Mouse (Mus musculus): ENCODE measurements around the gene Tecpr2. TPM values are rescaled to one million over a fixed set of nuclear protein-coding genes. Genes with fewer than 3 reads are reported as not detected.
A peak's percentile ranks its signal among the peaks of the same experiment; 100 is the strongest.

Gene Tecpr2
- polyA plus RNA-seq, 1 experiment from 2014 or later, result 4.2 TPM

- Histone ChIP-seq H3K9ac (ENCODE audit: low read length) (peak overlapping the region; percentile 4), H3K4me2 (ENCODE audit: low read depth, low read length) (no peak overlapping the region)
- ATAC-seq (ENCODE audit: insufficient read depth, low FRiP score), result peak; percentile 26; the same call in 1 of the 2 replicates
Measured at GRCm38 (mm10) chr12:111008500-111009490, 119.7 kb downstream of the Tecpr2 start.

DNA sequence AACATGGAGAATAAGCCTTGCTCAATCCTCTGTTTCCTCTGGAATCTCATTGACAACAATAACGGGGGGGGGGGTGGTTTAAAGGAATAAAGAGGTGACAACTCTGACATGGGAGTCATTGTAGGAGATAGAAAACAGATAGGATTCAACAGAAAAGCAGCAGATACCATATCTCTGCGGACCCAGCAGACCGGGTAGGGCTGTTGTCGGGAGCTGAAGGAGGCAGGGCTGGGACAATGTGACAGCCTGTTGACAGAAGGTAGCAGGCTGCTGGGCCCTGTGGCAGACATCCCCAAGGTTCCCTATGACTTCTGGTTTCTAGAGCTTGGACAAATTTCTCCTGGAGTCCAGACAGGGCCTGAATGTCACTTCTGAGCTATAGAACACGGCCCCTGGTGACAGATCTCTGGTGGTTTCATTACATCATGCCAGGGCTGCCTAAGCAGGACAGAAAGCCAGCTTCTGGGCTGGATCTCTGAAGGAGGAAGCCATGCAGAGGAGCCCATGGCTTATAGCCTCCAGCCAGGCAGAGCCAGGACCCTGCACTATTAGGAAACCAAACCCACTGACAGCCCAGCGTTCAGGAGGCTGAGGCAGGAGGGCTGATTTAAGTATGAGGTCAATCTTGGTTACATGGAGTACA lies 120.7 kb downstream of the Tecpr2 start:
- peak overlapping the region; percentile 90 for H3K27ac ChIP-seq (ENCODE audit: low read length)
- H3K27me3 ChIP-seq (ENCODE audit: control insufficient read depth, insufficient read depth, low read length), result no peaks in the 10 kb centered on the region
- no peak overlapping the region for H3K4me3 ChIP-seq (replicated peaks; ENCODE audit: low read length)
- H3K9ac ChIP-seq (ENCODE audit: low read length), result 0 out of 2 replicates have a peak overlapping the region, but pooled peaks have one; percentile 31
- H3K4me2 ChIP-seq (ENCODE audit: low read depth, low read length), result no peak overlapping the region
- WGBS, result 66% methylated on average over 6 of the region's 6 CpGs
- no peak for ATAC-seq (ENCODE audit: insufficient read depth, low FRiP score)
- H3K36me3 ChIP-seq (ENCODE audit: control insufficient read depth, insufficient read depth, low read length), result no peaks in the 10 kb centered on the region
- H3K4me1 ChIP-seq (ENCODE audit: control insufficient read depth, insufficient read depth, low read length), result peaks cover 40% of the 10 kb centered on the region
- H3K9me3 ChIP-seq (replicated peaks; ENCODE audit: control insufficient read depth, low read length), result peaks cover 3% of the 10 kb centered on the region; the same call in 1 of the 2 replicates

More at GRCm38 (mm10) chr12:111008500-111009490, 119.7 kb downstream of the Tecpr2 start:
- WGBS, result 34% methylated on average over 11 of the region's 11 CpGs
- Histone ChIP-seq H3K4me3 (replicated peaks; ENCODE audit: low read length) (no peak overlapping the region), H3K4me1 (ENCODE audit: control insufficient read depth, insufficient read depth, low read length) (peaks cover 40% of the 10 kb centered on the region), H3K36me3 (ENCODE audit: control insufficient read depth, insufficient read depth, low read length) (no peaks in the 10 kb centered on the region), H3K27ac (ENCODE audit: low read length) (peak overlapping the region; percentile 90), H3K27me3 (ENCODE audit: control insufficient read depth, insufficient read depth, low read length) (no peaks in the 10 kb centered on the region), H3K9me3 (replicated peaks; ENCODE audit: control insufficient read depth, low read length) (peaks cover 3% of the 10 kb centered on the region; the same call in 1 of the 2 replicates)

GRCm38 (mm10) chr12:111016807-111017206 lies 127.7 kb downstream of the Tecpr2 start:
- Histone ChIP-seq H3K4me3 (replicated peaks; ENCODE audit: low read length) (no peak overlapping the region), H3K4me2 (ENCODE audit: low read depth, low read length) (no peak overlapping the region), H3K4me1 (ENCODE audit: control insufficient read depth, insufficient read depth, low read length) (no peaks in the 10 kb centered on the region), H3K36me3 (ENCODE audit: control insufficient read depth, insufficient read depth, low read length) (no peaks in the 10 kb centered on the region), H3K27ac (ENCODE audit: low read length) (no peak overlapping the region), H3K27me3 (ENCODE audit: control insufficient read depth, insufficient read depth, low read length) (no peaks in the 10 kb centered on the region), H3K9ac (ENCODE audit: low read length) (no peak overlapping the region), H3K9me3 (replicated peaks; ENCODE audit: control insufficient read depth, low read length) (peaks cover 3% of the 10 kb centered on the region; the same call in 1 of the 2 replicates)
- WGBS, result 83% methylated on average over 3 of the region's 3 CpGs
- no peak for ATAC-seq (ENCODE audit: insufficient read depth, low FRiP score)

GRCm38 (mm10) chr12:111018068-111018467 lies 129.0 kb downstream of the Tecpr2 start:
- 91% methylated on average over 11 of the region's 11 CpGs for WGBS

DNA sequence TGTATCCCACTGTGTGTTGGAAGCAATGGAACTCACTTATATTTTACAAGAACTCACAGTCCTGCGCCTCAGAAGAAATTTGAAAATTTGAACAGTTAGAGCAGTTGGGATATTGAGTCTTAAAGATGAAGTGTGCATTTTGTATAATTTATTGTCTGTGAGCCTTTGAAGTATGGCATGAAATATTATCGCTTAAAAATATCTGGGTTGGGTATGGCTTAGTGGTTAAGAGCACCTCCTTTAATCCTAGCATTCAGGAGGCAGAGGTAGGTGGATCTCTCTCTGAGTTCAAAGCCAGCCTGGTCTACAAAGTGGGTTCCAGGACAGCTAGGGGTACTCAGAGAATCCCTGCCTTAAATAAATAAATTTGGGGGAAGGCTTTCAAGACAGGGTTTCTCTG lies 130.0 kb downstream of the Tecpr2 start:
- Histone ChIP-seq H3K27ac (ENCODE audit: low read length) (no peak overlapping the region), H3K27me3 (ENCODE audit: control insufficient read depth, insufficient read depth, low read length) (no peaks in the 10 kb centered on the region), H3K9ac (ENCODE audit: low read length) (no peak overlapping the region), H3K4me3 (replicated peaks; ENCODE audit: low read length) (no peak overlapping the region), H3K36me3 (ENCODE audit: control insufficient read depth, insufficient read depth, low read length) (no peaks in the 10 kb centered on the region), H3K4me1 (ENCODE audit: control insufficient read depth, insufficient read depth, low read length) (no peaks in the 10 kb centered on the region), H3K9me3 (replicated peaks; ENCODE audit: control insufficient read depth, low read length) (no peaks in the 10 kb centered on the region), H3K4me2 (ENCODE audit: low read depth, low read length) (no peak overlapping the region)
- no peak for ATAC-seq (ENCODE audit: insufficient read depth, low FRiP score)
- WGBS, result 87% methylated on average over 2 of the region's 2 CpGs

More at GRCm38 (mm10) chr12:111018068-111018467, 129.0 kb downstream of the Tecpr2 start:
- ATAC-seq (ENCODE audit: insufficient read depth, low FRiP score), result no peak
- no peak overlapping the region for H3K9ac ChIP-seq (ENCODE audit: low read length)
- no peaks in the 10 kb centered on the region for H3K9me3 ChIP-seq (replicated peaks; ENCODE audit: control insufficient read depth, low read length)
- H3K27me3 ChIP-seq (ENCODE audit: control insufficient read depth, insufficient read depth, low read length), result no peaks in the 10 kb centered on the region
- no peak overlapping the region for H3K4me3 ChIP-seq (replicated peaks; ENCODE audit: low read length)
- H3K4me1 ChIP-seq (ENCODE audit: control insufficient read depth, insufficient read depth, low read length), result no peaks in the 10 kb centered on the region
- no peak overlapping the region for H3K27ac ChIP-seq (ENCODE audit: low read length)
- H3K36me3 ChIP-seq (ENCODE audit: control insufficient read depth, insufficient read depth, low read length), result no peaks in the 10 kb centered on the region
- no peak overlapping the region for H3K4me2 ChIP-seq (ENCODE audit: low read depth, low read length)

- no peak for ATAC-seq (ENCODE audit: insufficient read depth, low FRiP score)
- Histone ChIP-seq H3K4me2 (ENCODE audit: low read depth, low read length) (no peak overlapping the region), H3K27ac (ENCODE audit: low read length) (no peak overlapping the region), H3K9ac (ENCODE audit: low read length) (no peak overlapping the region), H3K9me3 (replicated peaks; ENCODE audit: control insufficient read depth, low read length) (no peaks in the 10 kb centered on the region), H3K36me3 (ENCODE audit: control insufficient read depth, insufficient read depth, low read length) (no peaks in the 10 kb centered on the region), H3K27me3 (ENCODE audit: control insufficient read depth, insufficient read depth, low read length) (no peaks in the 10 kb centered on the region), H3K4me3 (replicated peaks; ENCODE audit: low read length) (no peak overlapping the region), H3K4me1 (ENCODE audit: control insufficient read depth, insufficient read depth, low read length) (no peaks in the 10 kb centered on the region)
- WGBS, result 48% methylated on average over 1 of the region's 1 CpGs
Measured at GRCm38 (mm10) chr12:111021138-111021537, 132.1 kb downstream of the Tecpr2 start.

GRCm38 (mm10) chr12:111021577-111021976 lies 132.5 kb downstream of the Tecpr2 start:
- Histone ChIP-seq H3K36me3 (ENCODE audit: control insufficient read depth, insufficient read depth, low read length) (no peaks in the 10 kb centered on the region), H3K9me3 (replicated peaks; ENCODE audit: control insufficient read depth, low read length) (no peaks in the 10 kb centered on the region), H3K27ac (ENCODE audit: low read length) (no peak overlapping the region), H3K9ac (ENCODE audit: low read length) (no peak overlapping the region), H3K4me2 (ENCODE audit: low read depth, low read length) (no peak overlapping the region), H3K27me3 (ENCODE audit: control insufficient read depth, insufficient read depth, low read length) (no peaks in the 10 kb centered on the region), H3K4me3 (replicated peaks; ENCODE audit: low read length) (no peak overlapping the region), H3K4me1 (ENCODE audit: control insufficient read depth, insufficient read depth, low read length) (no peaks in the 10 kb centered on the region)
- 64% methylated on average over 3 of the region's 3 CpGs for WGBS
- ATAC-seq (ENCODE audit: insufficient read depth, low FRiP score), result no peak
